23 mouse cellular contexts compared by ENCODE assay signal in genomic region chr9:72667126-72667525, GRCm38 (mm10). TPM values are rescaled to one million over a fixed set of nuclear protein-coding genes. Genes with fewer than 3 reads are reported as not detected.
DNase-seq lines count a peak whose midpoint lies in the region; ATAC-seq and TF ChIP-seq lines count a peak whose summit lies in the region.
"Had no signal": no experiment of that assay in that cellular context is flagged by ENCODE, and none has a peak within 500 bp of the region (broad histone marks: within the 10 kb centered on the region; RNA-seq: fewer than 3 reads in every experiment).

No protein-coding gene starts in this region.

- peaks cover 50% of the 10 kb centered on the region for H3K79me2 ChIP-seq in MEL (ENCODE audit: control insufficient read depth, insufficient read depth, low read length, poor library complexity)

- TF ChIP-seq RAD21 in MEL (IDR thresholded peaks at IDR 0.05; ENCODE audit: low read depth, low read length), result no peak

- no peak for DNase-seq in liver, embryonic 11.5 days (ENCODE audit: low spot score)
- no peak for DNase-seq in liver, postnatal 0 days
- no peak for DNase-seq in MEL (ENCODE audit: low read depth, low spot score)
- no peak for DNase-seq in limb, embryonic 14.5 days (ENCODE audit: low spot score)
- DNase-seq in layer of hippocampus, postnatal 14 days (ENCODE audit: low spot score in 2 of 2), result no peak
- DNase-seq: adrenal gland, postnatal 25 days; B cell, adult 2 months; cerebellum, adult 9-10 months; gastrocnemius, postnatal 36 days; heart, postnatal 4 days; kidney, postnatal 36 days; lung, embryonic 14.5 days; right cerebral cortex, postnatal 25 days; thymus, postnatal 25 days had no signal

- no peaks in the 10 kb centered on the region for H3K9me3 ChIP-seq in heart, embryonic 13.5 days
- no peaks in the 10 kb centered on the region for H3K9me3 ChIP-seq in heart, embryonic 12.5 days (replicated peaks)
- H3K9me3 ChIP-seq in liver, embryonic 11.5 days (ENCODE audit: control insufficient read depth, low read length), result no peaks in the 10 kb centered on the region
- H3K9me3 ChIP-seq in liver, postnatal 0 days (ENCODE audit: low read length), result no peaks in the 10 kb centered on the region
- H3K9me3 ChIP-seq in MEL (replicated peaks; ENCODE audit: insufficient read depth, low read length), result no peaks in the 10 kb centered on the region
- H3K9me3 ChIP-seq in limb, embryonic 14.5 days (ENCODE audit: control insufficient read depth, low read length), result no peaks in the 10 kb centered on the region
- H3K9me3 ChIP-seq: forebrain, embryonic 10.5 days; hindbrain, embryonic 15.5 days; intestine, embryonic 15.5 days; megakaryocyte, embryonic 14.5 days; midbrain, embryonic 13.5 days had no signal

- 70% methylated on average over 3 of the region's 3 CpGs for WGBS in heart, embryonic 13.5 days
- WGBS in heart, embryonic 12.5 days, result 81% methylated on average over 3 of the region's 3 CpGs
- 80% methylated on average over 3 of the region's 3 CpGs for WGBS in liver, embryonic 11.5 days
- 66% methylated on average over 3 of the region's 3 CpGs for WGBS in liver, postnatal 0 days (ENCODE audit: insufficient replicate concordance)
- WGBS in limb, embryonic 14.5 days, result 73% methylated on average over 3 of the region's 3 CpGs

- H3K4me3 ChIP-seq in heart, embryonic 13.5 days, result no peak overlapping the region
- no peak overlapping the region for H3K4me3 ChIP-seq in heart, embryonic 12.5 days
- no peak overlapping the region for H3K4me3 ChIP-seq in liver, embryonic 11.5 days (ENCODE audit: low read depth, low read length)
- no peak overlapping the region for H3K4me3 ChIP-seq in liver, postnatal 0 days (ENCODE audit: low read depth, low read length)
- H3K4me3 ChIP-seq in MEL (ENCODE audit: control insufficient read depth in 1 of 2, insufficient read depth in 1 of 2, low read depth in 2 of 2, low read length in 2 of 2), result no peak overlapping the region
- H3K4me3 ChIP-seq in limb, embryonic 14.5 days (replicated peaks; ENCODE audit: low read length), result no peak overlapping the region
- H3K4me3 ChIP-seq: forebrain, embryonic 10.5 days; hindbrain, embryonic 15.5 days; intestine, embryonic 15.5 days; megakaryocyte, embryonic 14.5 days; midbrain, embryonic 13.5 days had no signal

- peaks cover 80% of the 10 kb centered on the region for H3K36me3 ChIP-seq in heart, embryonic 13.5 days
- H3K36me3 ChIP-seq in heart, embryonic 12.5 days, result peaks cover 65% of the 10 kb centered on the region
- H3K36me3 ChIP-seq in liver, embryonic 11.5 days (ENCODE audit: control insufficient read depth, insufficient read depth, low read length), result peaks cover 30% of the 10 kb centered on the region
- peaks cover 39% of the 10 kb centered on the region for H3K36me3 ChIP-seq in liver, postnatal 0 days (replicated peaks; ENCODE audit: insufficient read depth, low read length)
- H3K36me3 ChIP-seq in MEL (ENCODE audit: control insufficient read depth in 1 of 2, insufficient read depth in 2 of 2, low read length in 2 of 2), result peaks cover 19 to 44% of the 10 kb centered on the region in 2 experiments
- H3K36me3 ChIP-seq in limb, embryonic 14.5 days (ENCODE audit: control insufficient read depth, insufficient read depth, low read length), result peaks cover 68% of the 10 kb centered on the region

- no peak for TF ChIP-seq CTCF in liver, postnatal 0 days (IDR thresholded peaks at IDR 0.05; ENCODE audit: low read depth)
- no peak for TF ChIP-seq CTCF in MEL (IDR thresholded peaks at IDR 0.05 in 2 of 3, conservative IDR thresholded peaks at IDR 0.05 in 1 of 3; ENCODE audit: control insufficient read depth in 1 of 3, insufficient read depth in 1 of 3, low read depth in 2 of 3, low read length in 3 of 3, poor library complexity in 1 of 3, severe bottlenecking in 1 of 3)

- peak overlapping the region; percentile 13; the same call in 1 of the 2 replicates for H3K4me2 ChIP-seq in heart, embryonic 13.5 days
- H3K4me2 ChIP-seq in heart, embryonic 12.5 days, result no peak overlapping the region
- H3K4me2 ChIP-seq in liver, embryonic 11.5 days, result no peak overlapping the region
- H3K4me2 ChIP-seq in liver, postnatal 0 days (ENCODE audit: low read depth, low read length), result no peak overlapping the region
- H3K4me2 ChIP-seq in limb, embryonic 14.5 days (replicated peaks; ENCODE audit: low read depth, low read length, severe bottlenecking), result peak overlapping the region; percentile 7; the same call in 1 of the 2 replicates
- H3K4me2 ChIP-seq: heart, embryonic 11.5 days; hindbrain, embryonic 15.5 days; intestine, embryonic 15.5 days; lung, embryonic 14.5 days; midbrain, embryonic 13.5 days had no signal

- no peak overlapping the region for H3K9ac ChIP-seq in heart, embryonic 13.5 days
- no peak overlapping the region for H3K9ac ChIP-seq in heart, embryonic 12.5 days
- no peak overlapping the region for H3K9ac ChIP-seq in liver, embryonic 11.5 days (ENCODE audit: low read depth, low read length)
- H3K9ac ChIP-seq in liver, postnatal 0 days (replicated peaks), result no peak overlapping the region
- H3K9ac ChIP-seq in MEL (ENCODE audit: control insufficient read depth, low read depth, low read length, poor library complexity, severe bottlenecking), result no peak overlapping the region
- no peak overlapping the region for H3K9ac ChIP-seq in limb, embryonic 14.5 days (ENCODE audit: low read depth, low read length, severe bottlenecking)
- H3K9ac ChIP-seq: hindbrain, embryonic 15.5 days; intestine, embryonic 15.5 days; lung, embryonic 14.5 days; midbrain, embryonic 13.5 days had no signal

- no peak for ATAC-seq in heart, embryonic 13.5 days (ENCODE audit: extremely low read depth, insufficient number of reproducible peaks, low FRiP score, low TSS enrichment)
- ATAC-seq in heart, embryonic 12.5 days (ENCODE audit: insufficient number of reproducible peaks, low FRiP score), result no peak
- no peak for ATAC-seq in liver, embryonic 11.5 days (replicated peaks; ENCODE audit: low FRiP score)
- ATAC-seq in liver, postnatal 0 days, result no peak
- no peak for ATAC-seq in limb, embryonic 14.5 days (ENCODE audit: low FRiP score, low read depth)
- ATAC-seq: intestine, embryonic 15.5 days; midbrain, embryonic 13.5 days had no signal

- TF ChIP-seq POLR2A in MEL (IDR thresholded peaks at IDR 0.05; ENCODE audit: control insufficient read depth in 1 of 2, insufficient read depth in 1 of 2, low read depth in 1 of 2, low read length in 2 of 2, poor library complexity in 1 of 2), result no peak; a peak in 1 of 4 replicates
- no peak for TF ChIP-seq POLR2A in limb, embryonic 14.5 days (IDR thresholded peaks at IDR 0.05; ENCODE audit: borderline replicate concordance, extremely low read depth, insufficient read depth, insufficient read length)

- H3K27me3 ChIP-seq in heart, embryonic 13.5 days (replicated peaks), result no peaks in the 10 kb centered on the region
- H3K27me3 ChIP-seq in heart, embryonic 12.5 days (replicated peaks), result no peaks in the 10 kb centered on the region
- no peaks in the 10 kb centered on the region for H3K27me3 ChIP-seq in liver, embryonic 11.5 days (replicated peaks; ENCODE audit: control insufficient read depth, insufficient read depth, low read length)
- H3K27me3 ChIP-seq in liver, postnatal 0 days (ENCODE audit: insufficient read depth, low read length), result no peaks in the 10 kb centered on the region
- no peaks in the 10 kb centered on the region for H3K27me3 ChIP-seq in MEL (ENCODE audit: control insufficient read depth in 1 of 2, insufficient read depth in 2 of 2, low read length in 2 of 2)
- no peaks in the 10 kb centered on the region for H3K27me3 ChIP-seq in limb, embryonic 14.5 days (ENCODE audit: control insufficient read depth, insufficient read depth, low read length)
- H3K27me3 ChIP-seq: CH12.LX; hindbrain, embryonic 15.5 days; intestine, embryonic 15.5 days; megakaryocyte, embryonic 14.5 days; midbrain, embryonic 13.5 days had no signal

- no peak for TF ChIP-seq EP300 in liver, postnatal 0 days (IDR thresholded peaks at IDR 0.05; ENCODE audit: low read depth)
- TF ChIP-seq EP300 in MEL (IDR thresholded peaks at IDR 0.05; ENCODE audit: low read depth in 1 of 2, low read length in 2 of 2), result no peak

- no peak overlapping the region for H3K27ac ChIP-seq in heart, embryonic 13.5 days (replicated peaks)
- no peak overlapping the region for H3K27ac ChIP-seq in heart, embryonic 12.5 days (ENCODE audit: poor library complexity, severe bottlenecking)
- 0 out of 2 replicates have a peak overlapping the region, but pooled peaks have one; percentile 32 for H3K27ac ChIP-seq in liver, embryonic 11.5 days (ENCODE audit: low read depth, low read length)
- H3K27ac ChIP-seq in liver, postnatal 0 days (ENCODE audit: low read depth), result no peak overlapping the region
- no peak overlapping the region for H3K27ac ChIP-seq in MEL (ENCODE audit: control insufficient read depth, low read depth, low read length)
- no peak overlapping the region for H3K27ac ChIP-seq in limb, embryonic 14.5 days (replicated peaks; ENCODE audit: low read depth, low read length)
- H3K27ac ChIP-seq: forebrain, embryonic 10.5 days; hindbrain, embryonic 15.5 days; intestine, embryonic 15.5 days; midbrain, embryonic 13.5 days had no signal

- peaks cover 56% of the 10 kb centered on the region for H3K4me1 ChIP-seq in heart, embryonic 13.5 days
- H3K4me1 ChIP-seq in heart, embryonic 12.5 days (replicated peaks), result peaks cover 49% of the 10 kb centered on the region
- peaks cover 33% of the 10 kb centered on the region for H3K4me1 ChIP-seq in liver, embryonic 11.5 days (replicated peaks; ENCODE audit: control insufficient read depth, insufficient read depth, low read length)
- H3K4me1 ChIP-seq in liver, postnatal 0 days (ENCODE audit: insufficient read depth), result peaks cover 15% of the 10 kb centered on the region
- peaks cover 0 to 19% of the 10 kb centered on the region in 2 experiments; a peak in 3 of 4 replicates for H3K4me1 ChIP-seq in MEL (ENCODE audit: control insufficient read depth in 1 of 2, insufficient read depth in 2 of 2, low read length in 2 of 2)
- peaks cover 27% of the 10 kb centered on the region for H3K4me1 ChIP-seq in limb, embryonic 14.5 days (ENCODE audit: control insufficient read depth, insufficient read depth, low read length)

TF ChIP-seq in MEL, 35 proteins besides CTCF, POLR2A, EP300 and RAD21 (continues in another document):
- TF ChIP-seq TBP (IDR thresholded peaks at IDR 0.05; ENCODE audit: low read depth, low read length) (no peak), TCF12 (IDR thresholded peaks at IDR 0.05; ENCODE audit: low read depth, low read length) (no peak)

RNA-seq across cellular contexts. Expression of gene Nedd4, which starts 5.0 kb away (rescaled TPM):
- 468 and 480 TPM in 2 replicates for polyA plus RNA-seq in heart, embryonic 13.5 days (2015; fragmentation: Nextera tagmentation; extraction: Ambion mirVana)
- polyA plus RNA-seq in heart, embryonic 12.5 days (2016; fragmentation: Nextera tagmentation; extraction: Ambion mirVana), result 624 and 643 TPM in 2 replicates
- 302 and 334 TPM in 2 replicates for polyA plus RNA-seq in liver, embryonic 11.5 days (2014; fragmentation: Nextera tagmentation; extraction: Ambion mirVana)
- polyA plus RNA-seq in liver, postnatal 0 days (2015; fragmentation: Nextera tagmentation; extraction: Ambion mirVana), result 56.7 and 70.3 TPM in 2 replicates
- total RNA-seq in MEL (2012; rRNA removed), result 167 and 175 TPM in 2 replicates
- polyA plus RNA-seq in MEL (2012; ENCODE audit: insufficient read depth in 1 of 2, insufficient read length in 2 of 2, low read depth in 1 of 2, low replicate concordance in 2 of 2, missing spikeins in 1 of 2), result 100 to 1,000 TPM; 216 to 583 TPM
- polyA plus RNA-seq in limb, embryonic 14.5 days (2012; rRNA removed), result 783 and 859 TPM in 2 replicates
- polyA plus RNA-seq in limb, embryonic 14.5 days (2014; fragmentation: Nextera tagmentation; extraction: Ambion mirVana), result 684 and 772 TPM in 2 replicates
- 100 to 1,000 TPM; 288 to 318 TPM for total RNA-seq in layer of hippocampus, postnatal 14 days (2021)

Comparison
In these comparisons a context has a peak if more than half of its experiments do, and no peak if none do; other contexts are left out.
1. H3K4me2 ChIP-seq: peak in heart, embryonic 13.5 days (single experiment) and limb, embryonic 14.5 days (single experiment); none in heart, embryonic 12.5 days (single experiment), liver, embryonic 11.5 days (single experiment) and liver, postnatal 0 days (single experiment).